Mouse (Mus musculus) heart, postnatal 10 days (tissue): Measurements from ENCODE around the gene Prps2. TPM values are rescaled to one million over a fixed set of nuclear protein-coding genes. Genes with fewer than 3 reads are reported as not detected.
A peak's percentile ranks its signal among the peaks of the same experiment; 100 is the strongest.
"Not testable (repeated sequence)": the region's sequence is repeated elsewhere in the genome, so short reads cannot be mapped to it uniquely, and the experiment has no call there.

Experiments
- DNase-seq, 2 experiments: peaks; one replicate each; pipeline ENCODE4 v3.0.0; 2021
- intact Hi-C: fragments of 180-260 bp; cut with DNase I; formaldehyde crosslinking; loops from one replicate; pipeline ENCODE4 v1.15.1; 2025
- total RNA-seq, 2 experiments: library from RNA; stranded (reverse); gene quantifications; 2 replicates each; pipeline ENCODE4 v1.2.3; 2021

Prps2 gene
- total RNA-seq, 2 experiments from 2014 or later: 15.4 to 23.1 TPM

DNA sequence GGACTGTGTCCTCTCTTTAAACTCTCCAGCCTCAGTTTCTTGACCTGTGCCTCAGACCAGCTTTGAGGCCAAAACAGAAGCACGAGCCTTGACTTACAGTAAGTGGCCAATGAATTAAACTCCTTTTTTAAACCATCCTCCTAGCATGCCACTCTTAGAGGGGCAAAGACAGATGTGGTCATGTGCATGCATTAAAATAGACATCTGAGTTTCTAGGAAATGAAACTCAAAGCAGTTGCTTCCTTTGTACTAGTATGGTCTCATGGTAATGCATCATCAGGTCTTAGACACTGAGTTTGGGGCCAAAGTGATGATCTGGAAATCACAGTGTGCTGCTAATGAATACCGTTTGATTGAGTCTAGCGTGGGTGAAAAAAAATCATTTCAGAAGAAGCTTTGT lies 54.0 kb downstream of the Prps2 start:
- no peak for DNase-seq
- intact Hi-C loops: no loop called here

DNA sequence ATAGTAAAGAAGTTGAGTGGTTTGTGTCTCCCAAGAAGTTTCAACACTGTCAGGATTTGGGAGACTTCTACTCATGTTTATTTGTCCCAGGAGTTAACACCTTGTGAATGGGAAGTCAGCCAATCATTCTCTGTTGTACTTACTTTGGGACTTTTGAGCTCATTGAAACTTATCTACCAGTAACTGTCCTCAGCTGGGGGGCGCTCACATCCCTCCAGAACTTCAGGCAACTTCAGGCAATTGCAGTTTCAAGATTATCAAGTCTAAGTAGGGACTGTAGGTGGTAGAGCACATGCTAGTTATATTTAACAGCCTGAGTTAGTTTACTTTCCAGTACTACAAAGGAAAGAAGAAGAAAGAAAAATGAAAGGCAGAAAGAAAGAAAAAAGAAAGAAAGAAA lies 58.8 kb downstream of the Prps2 start:
- intact Hi-C loops: no loop called here
- DNase-seq: no peak

DNA sequence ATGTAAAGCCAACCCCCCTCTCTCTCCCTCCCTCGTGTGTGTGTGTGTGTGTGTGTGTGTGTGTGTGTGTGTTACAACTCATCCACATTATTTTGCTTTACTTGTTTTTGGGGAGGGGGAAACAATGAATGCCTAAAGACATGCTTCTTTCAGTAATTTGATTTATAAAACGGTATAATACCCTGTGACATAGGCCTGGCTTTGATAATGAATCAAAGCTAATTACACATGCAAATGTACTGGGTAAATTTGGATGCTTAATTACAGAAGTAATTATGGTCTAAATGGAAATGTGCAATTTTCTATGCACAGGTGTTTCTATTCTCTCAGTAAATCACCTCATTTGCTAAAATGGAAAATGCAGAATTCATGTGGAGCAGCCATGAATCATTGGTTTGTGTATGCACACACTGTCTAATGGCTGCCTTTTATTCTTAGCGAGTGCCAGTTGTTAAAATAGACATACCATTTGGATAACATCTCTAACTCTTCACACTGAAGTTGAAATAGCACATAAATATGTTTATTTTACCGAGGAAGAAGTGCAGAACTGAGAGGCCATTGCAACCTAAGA lies 61.2 kb downstream of the Prps2 start:
- intact Hi-C loops: no loop called here
- DNase-seq: no peak

DNA sequence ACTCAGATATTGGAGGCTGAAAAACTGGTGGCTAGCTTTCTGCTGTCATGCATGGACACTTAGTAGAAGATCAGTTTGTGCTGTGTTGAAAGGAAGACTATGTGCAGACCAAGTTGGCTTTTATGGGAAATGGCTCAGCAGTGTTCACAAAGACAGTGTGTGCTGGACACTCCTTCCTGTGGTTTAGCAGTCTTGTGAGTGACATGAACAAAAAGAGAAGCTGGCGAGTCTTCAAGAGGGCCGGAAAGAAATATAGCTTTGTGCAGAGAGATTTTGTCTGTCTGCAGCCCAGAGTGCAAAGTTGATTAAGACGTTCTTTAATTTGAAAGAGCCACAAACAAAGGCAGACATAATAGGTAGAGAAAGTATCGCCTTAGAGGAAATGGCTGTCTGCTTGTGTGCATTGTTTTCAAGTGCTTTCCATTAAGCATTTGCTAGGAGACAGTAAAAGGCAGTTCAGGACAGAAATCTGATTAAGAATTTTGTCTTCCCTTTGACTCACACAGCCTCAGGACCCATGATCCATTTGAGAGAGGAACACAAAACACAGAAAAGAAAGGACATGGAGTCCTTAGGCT lies 63.6 kb downstream of the Prps2 start:
- intact Hi-C loops: no loop called here
- peak in 1 of 2 experiments; percentile 4 for DNase-seq

DNA sequence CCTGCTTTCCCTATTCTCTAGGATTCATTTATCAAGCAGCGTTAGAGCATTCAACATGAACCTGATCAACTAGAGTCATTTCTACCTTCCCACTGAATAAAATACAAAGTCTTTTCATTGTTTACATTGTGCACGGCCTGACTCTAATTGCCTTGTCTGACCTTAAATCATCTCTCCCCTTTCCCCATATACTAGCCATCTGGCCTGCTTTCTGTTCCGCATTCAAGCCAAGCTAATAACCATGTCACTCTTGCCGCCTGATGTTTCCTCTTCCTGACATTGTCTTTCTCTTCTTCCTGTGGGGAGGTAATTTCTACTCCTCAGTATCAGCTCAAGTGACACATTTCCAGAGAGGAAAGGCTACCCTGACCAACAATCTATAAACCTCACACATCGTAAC lies 66.8 kb downstream of the Prps2 start:
- peak; percentile 7 for DNase-seq

DNA sequence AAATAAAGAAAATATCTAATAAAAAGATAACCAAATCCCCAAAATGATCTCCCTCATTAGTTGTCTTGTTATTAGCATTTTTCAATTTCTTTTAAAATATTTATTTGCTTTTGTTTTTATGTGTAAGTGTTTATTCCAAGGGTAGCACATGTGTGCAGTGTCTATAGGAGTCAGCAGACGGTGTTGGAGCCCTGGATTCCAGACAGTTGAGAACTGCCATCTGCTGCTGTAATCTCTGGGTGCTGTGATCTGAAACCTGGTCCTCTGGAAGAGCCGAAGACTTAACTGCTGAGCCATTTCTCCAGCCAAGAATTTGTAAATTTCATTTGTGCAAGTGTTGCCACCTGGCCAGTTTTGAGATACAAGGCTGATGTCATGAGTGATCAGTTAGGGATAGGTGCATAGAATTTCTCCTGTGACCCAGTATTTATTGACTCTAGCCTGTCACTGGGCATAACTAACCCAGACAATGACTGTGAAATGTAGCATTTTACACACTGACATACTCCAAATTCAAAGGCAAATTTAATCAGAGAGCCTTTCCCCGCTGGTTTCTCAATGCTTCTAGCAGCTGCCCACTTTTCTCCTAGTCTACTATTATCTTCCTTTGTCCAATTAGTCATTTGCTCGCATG lies 67.3 kb downstream of the Prps2 start:
- intact Hi-C loops: no loop called here
- no peak for DNase-seq

More for the DNA sequence above, 66.8 kb downstream of the Prps2 start:
- intact Hi-C loops: no loop called here

DNA sequence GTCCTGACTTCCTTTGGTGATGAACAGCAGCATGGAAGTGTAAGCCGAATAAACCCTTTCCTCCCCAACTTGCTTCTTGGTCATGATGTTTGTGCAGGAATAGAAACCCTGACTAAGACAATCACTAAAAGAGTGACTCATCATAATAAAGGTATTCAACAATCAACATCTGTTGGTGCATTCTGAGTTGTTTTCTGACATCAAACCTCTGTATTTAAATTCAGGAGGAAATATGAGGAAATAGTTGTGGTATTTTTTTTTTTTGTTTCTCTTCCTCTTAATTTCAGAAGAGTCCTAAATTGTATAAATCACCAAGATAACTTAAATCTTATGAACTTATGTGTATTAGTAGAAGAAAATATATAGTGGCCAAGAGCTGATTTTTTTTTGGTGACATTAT lies 80.5 kb downstream of the Prps2 start:
- DNase-seq, intact Hi-C loops: not testable (repeated sequence)

Other genes starting within 250 kb of the Prps2 start
- gene Tmsb4x, start 173.4 kb downstream of the Prps2 start, total RNA-seq: 100 to 1,000 TPM; 782 to 828 TPM
- gene Tlr8, start 118.4 kb downstream of the Prps2 start, total RNA-seq: 1 to 10 TPM; 1.1 to 1.2 TPM
- gene Tlr7, start 52.2 kb downstream of the Prps2 start, total RNA-seq: 1 to 10 TPM; 1.8 to 2.3 TPM